Mouse (Mus musculus) cerebellum, adult 2 months (tissue): ENCODE data around the gene Calr3.

Experiments used
- CTCF ChIP-seq: fragments of 200-500 bp; IDR thresholded peaks from 2 replicates; pipeline ENCODE4 v1.5.1; 2011; ENCODE audit warnings: low read depth, mild to moderate bottlenecking, control low read depth, low read length, moderate library complexity, borderline replicate concordance; ENCODE audit not compliant: insufficient read depth
- POLR2A ChIP-seq: fragments of 200-500 bp; IDR thresholded peaks from 2 replicates; pipeline ENCODE4 v1.6.1; 2011; ENCODE audit warnings: low read length, control low read depth, borderline replicate concordance; ENCODE audit not compliant: insufficient read depth

- no peak for TF ChIP-seq CTCF
- peak; percentile 45; the same call in 1 of the 2 replicates for TF ChIP-seq POLR2A
Observed at GRCm38 (mm10) chr8:72443338-72443993, at the start of gene Calr3, which contains the start of gene 1700030K09Rik.
